Mouse (Mus musculus) lung, postnatal 0 days (tissue): ENCODE data around the gene Sfxn3.

Experiments used
- CTCF ChIP-seq: IDR thresholded peaks from 2 replicates; pipeline ENCODE4 v1.5.1; 2016; ENCODE audit warnings: antibody characterized with exemption, mild to moderate bottlenecking
- EP300 ChIP-seq: IDR thresholded peaks from 2 replicates; pipeline ENCODE4 v1.6.1; 2016; ENCODE audit warnings: antibody characterized with exemption, mild to moderate bottlenecking, control low read depth

DNA sequence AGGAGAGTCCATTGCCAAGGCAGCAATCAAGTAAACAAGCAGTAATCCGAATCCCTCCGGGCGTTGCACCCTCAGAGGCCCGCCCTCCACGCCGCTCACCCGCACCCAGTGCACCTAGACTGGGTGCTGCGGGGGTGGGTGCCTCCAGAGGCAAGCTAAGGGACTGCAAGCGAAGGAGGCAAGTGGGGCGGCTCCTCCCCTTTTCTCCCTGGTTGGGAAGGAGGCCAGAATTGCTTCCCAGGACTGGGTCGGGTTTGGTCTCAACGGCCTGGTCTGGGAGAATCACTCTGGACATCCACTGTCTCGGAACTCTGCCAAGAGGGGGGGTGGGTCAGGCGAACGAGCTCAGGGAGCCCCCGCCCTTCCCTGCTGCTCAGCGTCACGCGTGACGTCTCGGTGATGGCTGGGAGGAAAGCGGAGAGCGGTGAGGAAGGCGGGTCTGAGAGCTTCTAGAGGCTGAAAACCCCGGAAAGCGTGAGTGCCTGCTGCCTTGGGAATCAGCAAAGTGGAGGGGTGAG, at the start of gene Sfxn3:
- TF ChIP-seq CTCF (peak; percentile 83), EP300 (0 out of 2 replicates have a peak, but pooled peaks have one; percentile 33)
